Mouse (Mus musculus) leukemia stem cell, adult 10-12 weeks (primary cell): ENCODE measurements around the gene Zpbp. TPM values are rescaled to one million over a fixed set of nuclear protein-coding genes. Genes with fewer than 3 reads are reported as not detected.

Source experiments
- polyA plus RNA-seq: library from polyadenylated mRNA; stranded (reverse); fragments of >175 nt; gene quantifications from 2 replicates; pipeline ENCODE4 v1.2.3, GENCODE M21; 2012; ENCODE audit warnings: low replicate concordance

Zpbp gene
- 0.09 and 0.11 TPM in 2 replicates for polyA plus RNA-seq

GRCm38 (mm10) chr11:11461635-11462560 is at the start of gene Zpbp, which contains the start of gene Spata48:
TSS of gene Zpbp (minus strand) at chr11:11462408.
TSS of gene Spata48 (plus strand) at chr11:11462094.

Other genes with a start within 250 kb of the Zpbp start
- gene Spata48, start 314 bp downstream of the Zpbp start, polyA plus RNA-seq = 5.3 and 11.8 TPM in 2 replicates
- gene 4930512M02Rik, start 165.4 kb upstream of the Zpbp start, polyA plus RNA-seq = not detected in 2 replicates
- 427 and 463 TPM in 2 replicates for gene Ikzf1, start 222.6 kb upstream of the Zpbp start, polyA plus RNA-seq